Mouse (Mus musculus) hindbrain, postnatal 0 days (tissue): Measurements from ENCODE around the gene Gm21028. TPM values are rescaled to one million over a fixed set of nuclear protein-coding genes. Genes with fewer than 3 reads are reported as not detected.
"Not testable (repeated sequence)": the region's sequence is repeated elsewhere in the genome, so short reads cannot be mapped to it uniquely, and the experiment has no call there.

Experiments
- ATAC-seq: fragments of 200-750 bp; cut with Nextera tagmentation; 2 replicates; pipeline ENCODE4 v1.8.0; 2017; ENCODE audit warnings: mild to moderate bottlenecking, moderate TSS enrichment, moderate library complexity
- DNase-seq: peaks from one replicate; pipeline ENCODE4 v3.0.0-alpha.2; 2015; ENCODE audit warnings: low spot score
- H3K27ac ChIP-seq: fragments of 300-500 bp; sonication (generic); 2 replicates; pipeline ENCODE4 v1.5.1; 2014; ENCODE audit warnings: mild to moderate bottlenecking
- H3K27me3 ChIP-seq: fragments of 300-500 bp; sonication (generic); 2 replicates; pipeline ENCODE4 v1.6.1; 2014; ENCODE audit warnings: low read length, mixed read lengths; ENCODE audit not compliant: insufficient read depth
- H3K36me3 ChIP-seq: fragments of 300-500 bp; sonication (generic); 2 replicates; pipeline ENCODE4 v1.6.1; 2014; ENCODE audit warnings: low read length, mixed read lengths; ENCODE audit not compliant: insufficient read depth
- H3K4me1 ChIP-seq: fragments of 300-500 bp; sonication (generic); 2 replicates; pipeline ENCODE4 v1.6.1; 2014; ENCODE audit warnings: antibody characterized with exemption, low read length, mixed read lengths; ENCODE audit not compliant: insufficient read depth
- H3K4me2 ChIP-seq: fragments of 300-500 bp; sonication (generic); 2 replicates; pipeline ENCODE4 v1.6.1; 2014; ENCODE audit warnings: low read depth, mild to moderate bottlenecking, low read length, moderate library complexity, mixed read lengths
- H3K4me3 ChIP-seq: fragments of 300-500 bp; sonication (generic); 2 replicates; pipeline ENCODE4 v1.5.1; 2014; ENCODE audit warnings: low read length
- H3K9ac ChIP-seq: fragments of 300-500 bp; sonication (generic); replicated peaks from 2 replicates; pipeline ENCODE4 v1.6.1; 2014; ENCODE audit warnings: mild to moderate bottlenecking, low read length, moderate library complexity, mixed read lengths
- H3K9me3 ChIP-seq: fragments of 300-500 bp; sonication (generic); 2 replicates; pipeline ENCODE4 v1.6.1; 2016; ENCODE audit warnings: low read length, mixed read lengths
- CTCF ChIP-seq: IDR thresholded peaks from 2 replicates; pipeline ENCODE4 v1.5.1; 2016; ENCODE audit warnings: antibody characterized with exemption, control low read depth, low read depth
- WGBS: fragments of 180-500 bp; shearing (Covaris S2); extraction: QIAGEN DNeasy Blood & Tissue Kit; methylation state at CpG from one replicate; pipeline ENCODE4 v1.1.7; 2014; 5-methylcytosine and 5-hydroxymethylcytosine counted together
- microRNA-seq, 2 experiments: library from miRNA; unstranded; fragments of <30 nt; microRNA quantifications; one replicate each; pipeline ENCODE4; 2016
- polyA plus RNA-seq: library from polyadenylated mRNA; unstranded; fragments of >200 nt; fragmentation: Nextera tagmentation; extraction: Ambion mirVana; gene quantifications from 2 replicates; pipeline ENCODE4 v1.2.1, GENCODE M21; 2015
- total RNA-seq: library from RNA; depleted of rRNA; stranded (reverse); fragments of >200 nt; gene quantifications from 2 replicates; pipeline ENCODE4 v1.2.3, GENCODE M21; 2014; rRNA removed

Gene Gm21028
- total RNA-seq (not detected in 2 replicates), polyA plus RNA-seq (not detected in 2 replicates)

GRCm38 (mm10) chr7:42578488-42578887 is at the start of gene Gm21028:
Gene Gm21028, minus strand, starts transcription at chr7:42578588.
- Histone ChIP-seq H3K27ac (no peak within 1 kb of the TSS), H3K4me1 (no peaks in the 10 kb centered on the region), H3K36me3 (no peaks in the 10 kb centered on the region), H3K9me3 (peaks cover 30% of the 10 kb centered on the region), H3K9ac (no peak within 1 kb of the TSS), H3K4me2 (no peak within 1 kb of the TSS), H3K4me3 (no peak within 1 kb of the TSS), H3K27me3 (no peaks in the 10 kb centered on the region)
- DNase-seq (no peak), ATAC-seq (no peak)
- 94% methylated on average over 5 of the region's 5 CpGs for WGBS
- no peak for TF ChIP-seq CTCF

- H3K9me3 ChIP-seq = peaks cover 13% of the 10 kb centered on the region; the same call in 1 of the 2 replicates
- not testable (repeated sequence) for ATAC-seq, H3K4me2 ChIP-seq, H3K27me3 ChIP-seq, H3K9ac ChIP-seq, H3K27ac ChIP-seq, H3K4me1 ChIP-seq, H3K4me3 ChIP-seq, DNase-seq, H3K36me3 ChIP-seq
Measured at GRCm38 (mm10) chr7:42595666-42596065, 17.3 kb upstream of the Gm21028 start.

GRCm38 (mm10) chr7:42592413-42592812 is 14.0 kb upstream of the Gm21028 start, which contains the start of gene Zfp977:
Gene Zfp977, minus strand, starts transcription at chr7:42592547.
- 90% methylated on average over 11 of the region's 11 CpGs for WGBS
- ATAC-seq = not testable (repeated sequence)

GRCm38 (mm10) chr7:42591311-42591710 is 12.9 kb upstream of the Gm21028 start:
- H3K4me1 ChIP-seq, H3K9ac ChIP-seq, H3K4me3 ChIP-seq, DNase-seq, H3K27me3 ChIP-seq, H3K36me3 ChIP-seq, ATAC-seq, H3K4me2 ChIP-seq, H3K27ac ChIP-seq: not testable (repeated sequence)
- H3K9me3 ChIP-seq = peaks cover 17% of the 10 kb centered on the region

More at GRCm38 (mm10) chr7:42592413-42592812, 14.0 kb upstream of the Gm21028 start, which contains the start of gene Zfp977:
- H3K4me1 ChIP-seq, H3K4me3 ChIP-seq, H3K9me3 ChIP-seq, H3K27ac ChIP-seq, H3K9ac ChIP-seq, H3K36me3 ChIP-seq, H3K4me2 ChIP-seq, DNase-seq, H3K27me3 ChIP-seq: not testable (repeated sequence)

GRCm38 (mm10) chr7:42551766-42552165 is 26.6 kb downstream of the Gm21028 start:
- Histone ChIP-seq H3K27ac (no peak overlapping the region), H3K4me1 (no peaks in the 10 kb centered on the region), H3K9me3 (0 out of 2 replicates have a peak, but pooled peaks cover under 1% of the 10 kb centered on the region), H3K4me2 (no peak overlapping the region), H3K36me3 (no peaks in the 10 kb centered on the region), H3K27me3 (no peaks in the 10 kb centered on the region), H3K4me3 (no peak overlapping the region), H3K9ac (no peak overlapping the region)
- TF ChIP-seq CTCF = no peak
- DNase-seq (no peak), ATAC-seq (no peak)
- WGBS = 69% methylated on average over 3 of the region's 3 CpGs

Small RNA genes within 50 kb of the gene (microRNA-seq; reads per million reads assigned to microRNA genes)
- 0 reads per million in 2 experiments for gene Gm24938

Other genes with a start within 250 kb of the Gm21028 start
- not detected in 2 replicates for gene 4933421I07Rik, start 130.5 kb downstream of the Gm21028 start, total RNA-seq
- not detected in 2 replicates for gene 4933421I07Rik, start 130.5 kb downstream of the Gm21028 start, polyA plus RNA-seq
- gene Zfp141, start 72.8 kb downstream of the Gm21028 start, total RNA-seq = 12.6 and 15.2 TPM in 2 replicates
- 6.7 and 8.1 TPM in 2 replicates for gene Zfp141, start 72.8 kb downstream of the Gm21028 start, polyA plus RNA-seq
- gene Zfp977, start 14.0 kb upstream of the Gm21028 start, total RNA-seq = 0.31 and 3.3 TPM in 2 replicates
- 1.0 and 1.3 TPM in 2 replicates for gene Zfp977, start 14.0 kb upstream of the Gm21028 start, polyA plus RNA-seq
- 0.50 and 1.2 TPM in 2 replicates for gene Zfp976, start 64.0 kb upstream of the Gm21028 start, total RNA-seq
- gene Zfp976, start 64.0 kb upstream of the Gm21028 start, polyA plus RNA-seq = 2.0 TPM in 2 replicates
- 0.68 and 1.6 TPM in 2 replicates for gene Zfp975, start 114.2 kb upstream of the Gm21028 start, total RNA-seq
- gene Zfp975, start 114.2 kb upstream of the Gm21028 start, polyA plus RNA-seq = 5.1 and 5.7 TPM in 2 replicates
- gene Gm17067, start 148.4 kb upstream of the Gm21028 start, total RNA-seq = not detected in 2 replicates
- gene Gm17067, start 148.4 kb upstream of the Gm21028 start, polyA plus RNA-seq = not detected in 2 replicates
- gene Vmn2r62, start 214.9 kb upstream of the Gm21028 start, total RNA-seq = not detected in 2 replicates
- not detected in 2 replicates for gene Vmn2r62, start 214.9 kb upstream of the Gm21028 start, polyA plus RNA-seq